Mouse (Mus musculus): Measurements from ENCODE around the gene Ccdc93.

Gene Ccdc93

GRCm38 (mm10) chr1:121527061-121527460, 96.2 kb downstream of the Ccdc93 start:
- DNase-seq (ENCODE audit: low spot score) = no peak

GRCm38 (mm10) chr1:121527600-121528398, 97.0 kb downstream of the Ccdc93 start:
- no peak for DNase-seq (ENCODE audit: low spot score)

- DNase-seq (ENCODE audit: low spot score) = peak; percentile 7
Observed at GRCm38 (mm10) chr1:121528399-121528720, 97.5 kb downstream of the Ccdc93 start, which contains the start of gene Htr5b. TSS of gene Htr5b (minus strand) at chr1:121528465.

- DNase-seq (ENCODE audit: low spot score) = no peak
Observed at GRCm38 (mm10) chr1:121529286-121529685, 98.4 kb downstream of the Ccdc93 start.

GRCm38 (mm10) chr1:121531439-121531838, 100.6 kb downstream of the Ccdc93 start:
- DNase-seq (ENCODE audit: low spot score) = no peak

GRCm38 (mm10) chr1:121540361-121540760, 109.5 kb downstream of the Ccdc93 start:
- DNase-seq (ENCODE audit: low spot score) = no peak

- DNase-seq (ENCODE audit: low spot score) = no peak
Observed at GRCm38 (mm10) chr1:121546844-121547243, 116.0 kb downstream of the Ccdc93 start.

- DNase-seq (ENCODE audit: low spot score) = no peak
Observed at GRCm38 (mm10) chr1:121548667-121549066, 117.8 kb downstream of the Ccdc93 start.

- no peak for DNase-seq (ENCODE audit: low spot score)
Observed at GRCm38 (mm10) chr1:121549456-121549855, 118.6 kb downstream of the Ccdc93 start.

GRCm38 (mm10) chr1:121550801-121551456, 120.1 kb downstream of the Ccdc93 start:
- no peak for DNase-seq (ENCODE audit: low spot score)

- DNase-seq (ENCODE audit: low spot score) = no peak
Observed at GRCm38 (mm10) chr1:121551457-121551835, 120.6 kb downstream of the Ccdc93 start.

Measured in ovary, postnatal 36 days (tissue).